Mouse (Mus musculus) liver, embryonic 15.5 days (tissue): Measurements from ENCODE around the gene Capn5. TPM values are rescaled to one million over a fixed set of nuclear protein-coding genes. Genes with fewer than 3 reads are reported as not detected.

Experiments
- ATAC-seq: fragments of 200-750 bp; cut with Nextera tagmentation; 2 replicates; pipeline ENCODE4 v1.8.0; 2017; ENCODE audit warnings: moderate number of reproducible peaks, mild to moderate bottlenecking, moderate library complexity; ENCODE audit not compliant: insufficient read depth
- H3K27ac ChIP-seq: fragments of 300-500 bp; sonication (generic); replicated peaks from 2 replicates; pipeline ENCODE4 v1.5.1; 2015; ENCODE audit warnings: mild to moderate bottlenecking, inconsistent platforms
- H3K27me3 ChIP-seq: fragments of 300-500 bp; sonication (generic); 2 replicates; pipeline ENCODE4 v1.6.1; 2015; ENCODE audit warnings: mild to moderate bottlenecking, inconsistent platforms
- H3K36me3 ChIP-seq: fragments of 300-500 bp; sonication (generic); replicated peaks from 2 replicates; pipeline ENCODE4 v1.6.1; 2015; ENCODE audit warnings: moderate library complexity, mild to moderate bottlenecking, inconsistent platforms
- H3K4me1 ChIP-seq: fragments of 300-500 bp; sonication (generic); replicated peaks from 2 replicates; pipeline ENCODE4 v1.6.1; 2015; ENCODE audit warnings: inconsistent platforms
- H3K4me2 ChIP-seq: fragments of 300-500 bp; sonication (generic); 2 replicates; pipeline ENCODE4 v1.6.1; 2015; ENCODE audit warnings: moderate library complexity, mild to moderate bottlenecking, inconsistent platforms
- H3K4me3 ChIP-seq: fragments of 300-500 bp; sonication (generic); replicated peaks from 2 replicates; pipeline ENCODE4 v1.5.1; 2015; ENCODE audit warnings: mild to moderate bottlenecking, inconsistent platforms
- H3K9ac ChIP-seq: fragments of 300-500 bp; sonication (generic); 2 replicates; pipeline ENCODE4 v1.6.1; 2015; ENCODE audit warnings: moderate library complexity, mild to moderate bottlenecking, inconsistent platforms
- H3K9me3 ChIP-seq: fragments of 300-500 bp; sonication (generic); replicated peaks from 2 replicates; pipeline ENCODE4 v1.6.1; 2016; ENCODE audit warnings: inconsistent platforms
- WGBS: fragments of 180-500 bp; shearing (Covaris S2); methylation state at CpG from one replicate; pipeline ENCODE4 v1.1.7; 2015; ENCODE audit warnings: mixed read lengths; ENCODE audit not compliant: insufficient replicate concordance; 5-methylcytosine and 5-hydroxymethylcytosine counted together
- polyA plus RNA-seq: library from polyadenylated mRNA; unstranded; fragments of >200 nt; fragmentation: Nextera tagmentation; extraction: Ambion mirVana; gene quantifications from 2 replicates; pipeline ENCODE4 v1.2.1, GENCODE M21; 2015

Capn5 gene
- polyA plus RNA-seq, 1 experiment from 2014 or later = 14.3 TPM

DNA sequence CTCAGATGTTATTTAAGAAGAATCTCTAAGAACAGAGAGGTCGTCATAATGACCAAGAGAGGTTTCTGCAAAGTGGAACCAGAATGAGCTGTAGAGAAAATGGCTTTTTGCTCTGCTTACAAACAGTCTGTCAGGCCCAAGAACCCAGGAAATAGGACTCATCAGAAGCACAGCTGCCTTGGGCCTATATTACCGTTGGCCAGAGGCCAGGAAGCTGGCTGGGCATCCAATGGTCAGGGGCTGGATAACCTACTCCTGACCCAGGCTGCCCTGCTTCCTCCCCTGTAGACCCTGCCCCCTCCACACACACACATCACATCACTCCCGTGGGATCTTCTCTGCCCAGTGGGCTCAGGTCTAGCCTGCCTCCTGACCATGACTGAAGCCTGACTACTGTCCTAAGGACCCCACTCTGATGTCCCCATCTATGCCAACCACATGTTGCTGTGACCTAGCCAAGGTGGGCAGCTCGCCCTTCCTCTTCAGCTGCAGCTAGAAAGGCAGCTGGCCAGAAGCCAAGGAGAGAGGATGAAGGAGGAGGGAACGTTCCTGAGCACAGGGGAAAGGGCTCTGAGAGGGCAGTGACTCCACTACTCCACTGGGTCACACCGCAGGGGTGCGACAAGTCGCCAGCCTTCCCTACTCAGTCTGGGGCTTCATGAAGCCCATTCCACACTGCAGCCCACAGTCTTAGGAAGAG is 17.9 kb downstream of the Capn5 start:
- WGBS = 57% methylated on average over 8 of the region's 8 CpGs
- peak overlapping the region; percentile 82 for H3K27ac ChIP-seq
- H3K4me1 ChIP-seq = peaks cover 99% of the 10 kb centered on the region
- H3K4me3 ChIP-seq = no peak overlapping the region
- no peak overlapping the region for H3K4me2 ChIP-seq
- no peaks in the 10 kb centered on the region for H3K27me3 ChIP-seq
- peaks cover 41% of the 10 kb centered on the region for H3K36me3 ChIP-seq
- no peaks in the 10 kb centered on the region for H3K9me3 ChIP-seq
- no peak for ATAC-seq
- no peak overlapping the region for H3K9ac ChIP-seq

DNA sequence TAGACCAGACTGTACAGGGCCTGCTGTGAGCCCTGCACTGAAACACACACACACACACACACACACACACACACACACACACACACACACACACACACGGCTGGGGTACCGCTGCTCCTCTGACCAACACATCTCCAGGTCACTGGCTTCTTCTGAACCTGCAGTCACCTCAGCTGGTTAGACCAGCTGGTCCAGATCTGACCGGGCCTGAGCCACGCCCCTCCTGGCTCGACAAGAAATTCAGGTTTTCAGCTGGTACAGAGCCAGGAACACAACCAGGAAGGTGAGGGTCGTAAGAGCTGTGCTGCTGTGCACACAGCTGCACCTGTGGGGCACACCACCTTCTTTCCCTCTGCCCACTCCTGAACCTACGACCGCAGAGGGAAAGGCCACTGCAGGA is 19.6 kb downstream of the Capn5 start:
- Histone ChIP-seq H3K4me1 (peaks cover 83% of the 10 kb centered on the region), H3K27ac (peak overlapping the region; percentile 82)

GRCm38 (mm10) chr7:98157636-98158332 is 20.3 kb downstream of the Capn5 start:
- peaks cover 59% of the 10 kb centered on the region for H3K36me3 ChIP-seq
- peak; percentile 72 for ATAC-seq
- H3K9me3 ChIP-seq = no peaks in the 10 kb centered on the region
- peak overlapping the region; percentile 82 for H3K27ac ChIP-seq
- H3K4me1 ChIP-seq = peaks cover 77% of the 10 kb centered on the region
- H3K4me3 ChIP-seq = peak overlapping the region; percentile 39
- no peaks in the 10 kb centered on the region for H3K27me3 ChIP-seq
- H3K9ac ChIP-seq = peak overlapping the region; percentile 47
- H3K4me2 ChIP-seq = peak overlapping the region; percentile 56
- 40% methylated on average over 5 of the region's 5 CpGs for WGBS

More for the DNA sequence above, 19.6 kb downstream of the Capn5 start:
- Histone ChIP-seq H3K4me2 (peak overlapping the region; percentile 56), H3K4me3 (peak overlapping the region; percentile 39), H3K9me3 (no peaks in the 10 kb centered on the region), H3K27me3 (no peaks in the 10 kb centered on the region), H3K36me3 (peaks cover 55% of the 10 kb centered on the region), H3K9ac (peak overlapping the region; percentile 47; the same call in 1 of the 2 replicates)
- WGBS = 63% methylated on average over 8 of the region's 8 CpGs
- peak; percentile 38 for ATAC-seq

DNA sequence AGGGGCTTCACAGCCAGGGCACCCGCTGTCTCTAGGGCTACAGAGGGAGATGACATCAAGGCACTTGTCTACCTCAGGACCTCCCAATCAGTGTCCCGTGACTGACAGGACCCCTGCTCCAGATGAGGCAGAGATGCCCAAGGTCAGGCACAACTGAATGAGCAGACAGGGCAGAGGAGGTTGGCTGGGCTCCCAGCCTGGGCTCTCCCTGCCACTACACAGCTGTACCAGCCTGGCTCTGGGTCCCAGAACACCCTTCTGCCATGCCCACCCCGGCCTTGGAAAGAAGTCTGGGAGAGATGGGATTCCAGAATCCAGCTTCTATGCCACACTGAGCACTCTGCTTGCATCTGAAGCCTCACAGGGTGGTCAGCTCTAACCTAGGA is 21.8 kb downstream of the Capn5 start:
- Histone ChIP-seq H3K36me3 (peaks cover 59% of the 10 kb centered on the region), H3K9me3 (no peaks in the 10 kb centered on the region), H3K4me1 (peaks cover 62% of the 10 kb centered on the region), H3K27ac (peak overlapping the region; percentile 82), H3K27me3 (no peaks in the 10 kb centered on the region), H3K4me3 (no peak overlapping the region), H3K9ac (no peak overlapping the region), H3K4me2 (no peak overlapping the region)
- no peak; the same call in 1 of the 2 replicates for ATAC-seq
- 33% methylated on average over 3 of the region's 3 CpGs for WGBS

GRCm38 (mm10) chr7:98155546-98156279 is 22.4 kb downstream of the Capn5 start:
- Histone ChIP-seq H3K27me3 (no peaks in the 10 kb centered on the region), H3K27ac (peak overlapping the region; percentile 82), H3K9me3 (no peaks in the 10 kb centered on the region), H3K4me2 (0 out of 2 replicates have a peak overlapping the region, but pooled peaks have one; percentile 19), H3K4me3 (no peak overlapping the region), H3K36me3 (peaks cover 54% of the 10 kb centered on the region), H3K9ac (no peak overlapping the region), H3K4me1 (peaks cover 56% of the 10 kb centered on the region)
- peak; percentile 54 for ATAC-seq
- WGBS = 4% methylated on average over 7 of the region's 8 CpGs

DNA sequence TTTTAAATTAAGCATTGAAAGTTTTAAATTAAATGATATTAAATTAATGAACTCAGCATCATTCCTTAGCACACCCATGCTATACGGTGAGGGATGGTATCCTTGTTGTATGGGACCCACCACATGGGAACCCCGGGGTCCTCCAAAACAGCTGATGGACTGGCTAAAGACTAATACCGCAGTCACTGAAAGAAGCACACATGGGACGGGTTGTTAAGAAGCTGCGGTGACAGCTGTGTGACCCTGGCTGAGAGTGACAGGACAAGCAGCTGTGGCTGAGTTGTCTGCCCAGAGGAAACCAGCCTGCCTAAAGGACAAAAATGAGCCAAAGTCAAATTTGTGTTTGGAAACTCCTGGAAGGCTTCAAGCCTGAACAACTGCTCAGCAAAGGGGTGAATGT is 24.2 kb downstream of the Capn5 start:
- WGBS = 73% methylated on average over 5 of the region's 5 CpGs
- Histone ChIP-seq H3K27me3 (no peaks in the 10 kb centered on the region), H3K9me3 (no peaks in the 10 kb centered on the region), H3K9ac (no peak overlapping the region), H3K4me3 (no peak overlapping the region), H3K36me3 (peaks cover 48% of the 10 kb centered on the region), H3K4me1 (peaks cover 42% of the 10 kb centered on the region), H3K27ac (no peak overlapping the region), H3K4me2 (no peak overlapping the region)
- no peak for ATAC-seq

DNA sequence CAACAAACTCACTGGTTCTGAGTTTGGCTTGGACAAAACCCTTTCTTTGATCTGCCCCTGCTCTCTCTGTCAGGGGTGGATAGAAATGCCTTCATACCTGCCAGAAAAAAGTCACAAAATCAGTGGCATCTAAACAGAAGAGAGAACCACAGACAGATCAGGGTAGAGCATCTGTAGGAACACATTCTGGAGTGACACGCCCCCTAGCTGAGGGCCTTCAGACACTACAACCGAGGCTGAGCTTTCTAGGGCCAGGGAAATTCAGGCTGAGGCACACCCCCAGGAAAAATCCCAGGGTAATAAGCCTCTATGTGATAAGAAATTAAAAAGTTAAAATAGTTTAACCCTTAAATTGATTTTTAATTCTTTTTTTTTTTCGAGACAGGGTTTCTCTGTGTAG is 24.7 kb downstream of the Capn5 start:
- Histone ChIP-seq H3K4me3 (no peak overlapping the region), H3K9ac (no peak overlapping the region), H3K36me3 (peaks cover 50% of the 10 kb centered on the region), H3K4me2 (no peak overlapping the region), H3K27me3 (no peaks in the 10 kb centered on the region), H3K27ac (no peak overlapping the region), H3K9me3 (no peaks in the 10 kb centered on the region), H3K4me1 (peaks cover 37% of the 10 kb centered on the region)
- ATAC-seq = no peak
- WGBS = 41% methylated on average over 3 of the region's 3 CpGs

GRCm38 (mm10) chr7:98152400-98152799 is 25.7 kb downstream of the Capn5 start:
- H3K4me1 ChIP-seq = peaks cover 33% of the 10 kb centered on the region
- H3K9ac ChIP-seq = no peak overlapping the region
- no peak for ATAC-seq
- no peak overlapping the region for H3K27ac ChIP-seq
- 74% methylated on average over 8 of the region's 8 CpGs for WGBS
- no peak overlapping the region for H3K4me2 ChIP-seq
- H3K9me3 ChIP-seq = no peaks in the 10 kb centered on the region
- H3K27me3 ChIP-seq = no peaks in the 10 kb centered on the region
- H3K4me3 ChIP-seq = no peak overlapping the region
- H3K36me3 ChIP-seq = peaks cover 48% of the 10 kb centered on the region

DNA sequence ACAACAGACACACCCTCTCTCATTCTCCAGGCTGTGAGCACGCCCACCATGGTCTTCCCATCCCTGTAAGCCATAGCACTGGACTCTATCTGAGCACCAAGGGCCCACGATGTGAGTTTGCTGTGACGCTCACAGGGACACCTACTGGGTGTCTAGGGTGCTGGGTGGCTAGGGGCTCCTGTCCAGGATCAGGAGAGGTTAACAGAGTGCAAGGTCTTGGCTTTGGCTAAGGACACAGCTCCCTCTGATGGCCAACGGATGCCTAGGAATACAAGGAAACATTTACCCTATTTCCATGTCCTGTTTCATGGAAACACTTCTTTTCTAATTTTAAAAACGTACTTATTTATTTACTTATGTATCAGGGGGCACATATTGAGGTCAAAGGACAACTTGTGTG is 27.5 kb downstream of the Capn5 start:
- Histone ChIP-seq H3K9me3 (no peaks in the 10 kb centered on the region), H3K4me1 (peaks cover 17% of the 10 kb centered on the region), H3K36me3 (peaks cover 58% of the 10 kb centered on the region), H3K4me2 (no peak overlapping the region), H3K27me3 (no peaks in the 10 kb centered on the region), H3K27ac (no peak overlapping the region), H3K9ac (no peak overlapping the region), H3K4me3 (no peak overlapping the region)
- ATAC-seq = no peak
- WGBS = 57% methylated on average over 5 of the region's 5 CpGs

DNA sequence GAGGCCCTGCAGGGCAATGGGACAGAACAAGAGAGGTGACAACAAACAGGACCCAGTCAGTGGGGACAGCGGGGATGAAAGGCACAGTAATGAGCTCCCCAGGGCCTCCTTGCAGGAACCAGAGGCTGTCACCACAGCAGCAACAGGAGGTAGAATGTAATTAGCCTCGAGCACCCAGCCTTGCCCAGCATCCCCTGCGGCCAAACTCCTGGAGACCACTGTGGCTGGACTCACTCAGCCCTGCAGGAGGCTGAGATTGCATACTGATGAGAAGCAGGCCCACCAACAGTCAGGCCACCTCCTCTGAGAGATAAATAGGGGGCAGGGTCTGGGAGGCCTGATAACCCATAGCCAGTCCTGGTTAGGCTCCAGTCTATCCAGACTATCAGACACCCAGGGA is 28.3 kb downstream of the Capn5 start:
- 53% methylated on average over 3 of the region's 3 CpGs for WGBS
- Histone ChIP-seq H3K27me3 (no peaks in the 10 kb centered on the region), H3K4me2 (no peak overlapping the region), H3K27ac (no peak overlapping the region), H3K4me3 (no peak overlapping the region), H3K9ac (no peak overlapping the region), H3K36me3 (peaks cover 56% of the 10 kb centered on the region), H3K4me1 (peaks cover 15% of the 10 kb centered on the region), H3K9me3 (no peaks in the 10 kb centered on the region)
- ATAC-seq = no peak; the same call in 1 of the 2 replicates
